Mouse (Mus musculus): ENCODE results near the gene Gm28539. TPM values are rescaled to one million over a fixed set of nuclear protein-coding genes. Genes with fewer than 3 reads are reported as not detected.

The Gm28539 gene
- total and polyA plus RNA-seq, 3 experiments = not detected

DNA sequence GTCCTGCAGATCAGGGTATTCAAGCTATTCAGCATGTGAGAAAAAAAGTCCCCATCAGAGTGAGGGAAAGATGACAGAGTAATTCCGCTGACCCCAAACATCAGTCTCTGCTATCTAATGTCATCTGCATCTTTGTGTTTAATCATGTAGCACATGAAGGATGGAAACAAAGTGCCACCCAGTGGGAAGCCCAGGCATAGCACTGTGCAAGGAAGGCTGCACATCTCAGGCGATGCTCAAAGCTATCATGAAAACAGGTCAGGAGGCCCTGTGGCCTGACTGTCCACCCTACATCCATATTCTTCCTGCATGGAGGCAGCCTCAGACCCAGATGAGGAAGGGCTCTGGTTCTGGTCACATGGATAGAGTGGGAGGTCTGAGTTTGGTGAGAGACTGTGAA is 37.5 kb upstream of the Gm28539 start:
- Histone ChIP-seq H3K27me3 (ENCODE audit: insufficient read depth, low read length) (no peaks in the 10 kb centered on the region), H3K4me3 (ENCODE audit: low read depth, low read length) (no peak overlapping the region), H3K9me3 (replicated peaks) (no peaks in the 10 kb centered on the region), H3K4me1 (ENCODE audit: insufficient read depth, low read depth, low read length) (no peaks in the 10 kb centered on the region), H3K36me3 (replicated peaks) (peaks cover 90% of the 10 kb centered on the region)
- ATAC-seq (ENCODE audit: extremely low read depth, insufficient number of reproducible peaks, low FRiP score, poor library complexity, severe bottlenecking) (no peak), DNase-seq (ENCODE audit: low spot score) (no peak)
- TF ChIP-seq GATA1 (IDR thresholded peaks at IDR 0.05; ENCODE audit: borderline replicate concordance, low read length) (no peak), TAL1 (conservative IDR thresholded peaks at IDR 0.05; ENCODE audit: low read depth, low read length) (no peak), CTCF (IDR thresholded peaks at IDR 0.05; ENCODE audit: low read depth, low read length) (no peak), POLR2AphosphoS5 (IDR thresholded peaks at IDR 0.05; ENCODE audit: insufficient replicate concordance, low read depth, low read length) (no peak), GATA2 (IDR thresholded peaks at IDR 0.05; ENCODE audit: borderline replicate concordance, low read depth, low read length) (no peak)

DNA sequence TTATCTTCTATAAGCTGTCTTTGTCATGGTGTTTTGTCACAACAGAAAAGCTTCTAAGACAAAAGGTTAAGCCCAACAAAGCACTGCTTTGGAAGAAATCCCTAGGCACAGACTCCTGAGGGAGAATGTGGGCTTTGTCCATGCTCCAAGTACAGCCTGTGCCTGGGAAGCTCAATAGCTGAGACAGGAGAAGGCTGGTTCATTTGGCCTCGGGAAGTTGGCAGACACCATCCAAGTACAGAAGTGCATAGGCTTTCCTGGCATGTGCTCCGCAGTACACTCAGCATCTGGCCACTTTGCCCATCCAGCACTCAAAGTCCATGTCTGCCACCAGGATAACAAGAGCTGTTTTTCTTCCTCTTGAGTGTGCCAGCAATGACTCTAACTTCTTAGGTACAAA is 30.6 kb upstream of the Gm28539 start:
- no peak for DNase-seq (ENCODE audit: low spot score)
- TF ChIP-seq CTCF (IDR thresholded peaks at IDR 0.05; ENCODE audit: low read depth, low read length) (no peak), GATA1 (IDR thresholded peaks at IDR 0.05; ENCODE audit: borderline replicate concordance, low read length) (no peak)
- Histone ChIP-seq H3K27me3 (ENCODE audit: insufficient read depth, low read length) (no peaks in the 10 kb centered on the region), H3K9me3 (replicated peaks) (peaks cover 2% of the 10 kb centered on the region), H3K36me3 (replicated peaks) (peaks cover 84% of the 10 kb centered on the region), H3K4me3 (ENCODE audit: low read depth, low read length) (no peak overlapping the region), H3K4me1 (ENCODE audit: insufficient read depth, low read depth, low read length) (peaks cover 41% of the 10 kb centered on the region)
- ATAC-seq (ENCODE audit: extremely low read depth, insufficient number of reproducible peaks, low FRiP score, poor library complexity, severe bottlenecking) = no peak

DNA sequence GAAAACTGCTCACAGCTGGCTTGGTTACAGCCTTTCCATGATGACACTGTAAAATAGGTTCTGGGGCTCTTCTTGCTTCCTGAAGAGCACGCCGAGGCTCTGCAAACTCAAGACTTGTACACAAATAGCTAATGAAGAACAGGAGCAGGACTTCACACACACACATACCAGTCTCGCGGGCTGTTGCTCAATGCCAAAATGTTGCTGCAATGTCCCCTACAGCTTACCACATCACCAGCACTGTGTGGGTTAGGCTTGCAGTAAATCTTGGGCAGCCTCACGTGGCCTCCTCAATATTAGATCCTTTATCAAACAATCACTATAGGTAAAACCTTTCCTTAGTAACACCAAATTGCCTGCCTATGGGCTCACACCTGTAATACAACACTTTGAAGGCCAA is 27.4 kb upstream of the Gm28539 start:
- Histone ChIP-seq H3K27me3 (ENCODE audit: insufficient read depth, low read length) (no peaks in the 10 kb centered on the region), H3K9me3 (replicated peaks) (peaks cover 2% of the 10 kb centered on the region), H3K4me3 (ENCODE audit: low read depth, low read length) (no peak overlapping the region), H3K36me3 (replicated peaks) (peaks cover 67% of the 10 kb centered on the region), H3K4me1 (ENCODE audit: insufficient read depth, low read depth, low read length) (peaks cover 55% of the 10 kb centered on the region)
- DNase-seq (ENCODE audit: low spot score) (no peak), ATAC-seq (ENCODE audit: extremely low read depth, insufficient number of reproducible peaks, low FRiP score, poor library complexity, severe bottlenecking) (no peak)
- TF ChIP-seq GATA2 (IDR thresholded peaks at IDR 0.05; ENCODE audit: borderline replicate concordance, low read depth, low read length) = no peak
- no peak for TF ChIP-seq TAL1 (conservative IDR thresholded peaks at IDR 0.05; ENCODE audit: low read depth, low read length)
- TF ChIP-seq POLR2AphosphoS5 (IDR thresholded peaks at IDR 0.05; ENCODE audit: insufficient replicate concordance, low read depth, low read length) = no peak
- TF ChIP-seq CTCF (IDR thresholded peaks at IDR 0.05; ENCODE audit: low read depth, low read length) = no peak
- no peak for TF ChIP-seq GATA1 (IDR thresholded peaks at IDR 0.05; ENCODE audit: borderline replicate concordance, low read length)

GRCm38 (mm10) chr16:18811032-18811431 is 25.4 kb upstream of the Gm28539 start:
- TF ChIP-seq GATA1 (IDR thresholded peaks at IDR 0.05; ENCODE audit: borderline replicate concordance, low read length) = no peak
- no peak for TF ChIP-seq POLR2AphosphoS5 (IDR thresholded peaks at IDR 0.05; ENCODE audit: insufficient replicate concordance, low read depth, low read length)
- TF ChIP-seq GATA2 (IDR thresholded peaks at IDR 0.05; ENCODE audit: borderline replicate concordance, low read depth, low read length) = no peak
- TF ChIP-seq CTCF (IDR thresholded peaks at IDR 0.05; ENCODE audit: low read depth, low read length) = no peak
- TF ChIP-seq TAL1 (conservative IDR thresholded peaks at IDR 0.05; ENCODE audit: low read depth, low read length) = no peak
- Histone ChIP-seq H3K4me1 (ENCODE audit: insufficient read depth, low read depth, low read length) (peaks cover 50% of the 10 kb centered on the region), H3K36me3 (replicated peaks) (peaks cover 70% of the 10 kb centered on the region), H3K27me3 (ENCODE audit: insufficient read depth, low read length) (no peaks in the 10 kb centered on the region), H3K9me3 (replicated peaks) (no peaks in the 10 kb centered on the region), H3K4me3 (ENCODE audit: low read depth, low read length) (peak overlapping the region; percentile 83)
- ATAC-seq (ENCODE audit: extremely low read depth, insufficient number of reproducible peaks, low FRiP score, poor library complexity, severe bottlenecking) (0 out of 2 replicates have a peak, but pooled peaks have one; percentile 9), DNase-seq (ENCODE audit: low spot score) (peak; percentile 37)

DNA sequence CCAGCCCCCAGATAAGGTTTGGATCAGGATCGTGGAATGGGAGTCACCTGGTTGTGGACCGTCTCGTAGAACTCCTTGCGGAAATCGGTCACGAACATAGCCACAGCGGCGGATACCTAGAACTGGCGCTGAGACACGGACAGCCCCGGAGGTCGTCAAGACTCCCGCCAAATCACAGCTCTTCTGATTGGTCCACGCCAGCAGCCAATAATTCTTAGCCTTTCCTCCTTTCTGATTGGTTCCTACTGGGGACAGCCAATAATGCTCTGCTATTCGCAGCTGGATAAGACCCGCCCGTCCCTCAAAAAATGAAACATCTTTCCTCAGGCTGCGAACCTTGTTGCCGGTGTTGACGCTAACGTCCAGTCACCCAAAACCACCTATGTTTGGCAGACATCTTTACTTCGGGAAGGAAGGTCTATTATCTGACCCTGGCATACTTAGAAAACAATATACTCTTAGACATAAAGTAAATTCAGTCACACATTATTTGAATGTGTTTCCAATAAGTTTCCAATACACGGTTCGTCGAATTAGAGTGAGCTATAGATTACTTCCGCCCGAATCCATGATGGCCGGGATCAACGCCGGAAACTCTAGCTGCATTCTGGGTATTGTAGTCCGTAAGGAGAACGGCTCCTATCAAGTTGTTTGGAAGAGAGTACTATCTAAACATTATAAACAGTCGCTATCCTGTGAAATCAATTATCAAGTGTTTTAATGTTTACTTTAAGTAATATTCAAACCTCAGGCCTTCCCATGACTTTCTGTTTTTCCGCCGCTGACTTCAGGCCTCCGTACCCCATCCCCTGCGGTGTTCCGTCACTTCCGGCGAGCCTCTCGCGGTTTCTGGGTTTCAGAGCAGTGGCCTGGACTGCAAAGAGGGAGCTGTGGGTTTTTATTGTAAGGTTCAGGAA is 24.7 kb upstream of the Gm28539 start, which contains the start of the genes Ufd1 and Cdc45:
Ufd1 (plus strand) TSS at position 312 of the 917 bp plus-strand sequence.
Cdc45 (minus strand) TSS at position 520 of the 917 bp plus-strand sequence.
- DNase-seq (ENCODE audit: low spot score) = peak; percentile 96
- Histone ChIP-seq H3K36me3 (replicated peaks) (peaks cover 70% of the 10 kb centered on the region), H3K4me3 (ENCODE audit: low read depth, low read length) (peak within 1 kb of the TSS; percentile 83), H3K9me3 (replicated peaks) (no peaks in the 10 kb centered on the region), H3K4me1 (ENCODE audit: insufficient read depth, low read depth, low read length) (peaks cover 46% of the 10 kb centered on the region), H3K27me3 (ENCODE audit: insufficient read depth, low read length) (no peaks in the 10 kb centered on the region)
- TF ChIP-seq TAL1 (conservative IDR thresholded peaks at IDR 0.05; ENCODE audit: low read depth, low read length) (no peak), CTCF (IDR thresholded peaks at IDR 0.05; ENCODE audit: low read depth, low read length) (no peak), GATA1 (IDR thresholded peaks at IDR 0.05; ENCODE audit: borderline replicate concordance, low read length) (no peak), GATA2 (IDR thresholded peaks at IDR 0.05; ENCODE audit: borderline replicate concordance, low read depth, low read length) (no peak), POLR2AphosphoS5 (IDR thresholded peaks at IDR 0.05; ENCODE audit: insufficient replicate concordance, low read depth, low read length) (no peak)
- peak; percentile 88 for ATAC-seq (ENCODE audit: extremely low read depth, insufficient number of reproducible peaks, low FRiP score, poor library complexity, severe bottlenecking)

DNA sequence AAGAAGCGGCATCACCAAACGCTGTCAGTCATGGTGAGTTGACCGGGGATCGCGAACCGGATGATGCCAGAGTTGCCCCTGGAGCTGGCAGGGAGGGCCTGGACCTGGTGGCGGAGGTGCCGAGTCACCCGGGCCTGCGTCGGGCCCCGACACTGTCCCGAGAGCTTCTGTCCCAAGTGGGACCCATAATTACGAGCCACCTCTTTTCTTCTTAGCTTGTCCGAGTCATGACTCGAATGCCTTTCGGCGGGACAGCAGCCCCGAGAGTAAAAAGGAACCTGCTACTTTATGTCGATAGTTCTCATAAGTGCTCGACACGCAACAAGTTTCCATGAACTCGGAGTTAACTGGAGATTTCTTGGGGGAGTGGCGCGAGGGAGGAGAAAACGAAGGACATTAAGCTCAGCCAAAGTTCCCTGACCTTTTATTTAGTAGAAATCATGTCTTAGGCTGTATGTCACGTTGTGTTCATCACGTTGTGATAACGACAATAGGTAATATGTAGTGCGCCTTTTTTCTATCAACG is 23.9 kb upstream of the Gm28539 start:
- no peak for DNase-seq (ENCODE audit: low spot score)
- Histone ChIP-seq H3K9me3 (replicated peaks) (no peaks in the 10 kb centered on the region), H3K4me1 (ENCODE audit: insufficient read depth, low read depth, low read length) (peaks cover 44% of the 10 kb centered on the region), H3K4me3 (ENCODE audit: low read depth, low read length) (peak overlapping the region; percentile 83), H3K36me3 (replicated peaks) (peaks cover 70% of the 10 kb centered on the region), H3K27me3 (ENCODE audit: insufficient read depth, low read length) (no peaks in the 10 kb centered on the region)
- TF ChIP-seq CTCF (IDR thresholded peaks at IDR 0.05; ENCODE audit: low read depth, low read length) (no peak), TAL1 (conservative IDR thresholded peaks at IDR 0.05; ENCODE audit: low read depth, low read length) (no peak)
- no peak for ATAC-seq (ENCODE audit: extremely low read depth, insufficient number of reproducible peaks, low FRiP score, poor library complexity, severe bottlenecking)

Data from G1E (cell line).